Mouse (Mus musculus) right cerebral cortex, postnatal 4 days (tissue): ENCODE data around the gene Traf3ip1.
A peak's percentile ranks its signal among the peaks of the same experiment; 100 is the strongest.

ENCODE experiments used
- DNase-seq: peaks from one replicate; pipeline ENCODE4 v3.0.0-alpha.2; 2022

Gene Traf3ip1

DNA sequence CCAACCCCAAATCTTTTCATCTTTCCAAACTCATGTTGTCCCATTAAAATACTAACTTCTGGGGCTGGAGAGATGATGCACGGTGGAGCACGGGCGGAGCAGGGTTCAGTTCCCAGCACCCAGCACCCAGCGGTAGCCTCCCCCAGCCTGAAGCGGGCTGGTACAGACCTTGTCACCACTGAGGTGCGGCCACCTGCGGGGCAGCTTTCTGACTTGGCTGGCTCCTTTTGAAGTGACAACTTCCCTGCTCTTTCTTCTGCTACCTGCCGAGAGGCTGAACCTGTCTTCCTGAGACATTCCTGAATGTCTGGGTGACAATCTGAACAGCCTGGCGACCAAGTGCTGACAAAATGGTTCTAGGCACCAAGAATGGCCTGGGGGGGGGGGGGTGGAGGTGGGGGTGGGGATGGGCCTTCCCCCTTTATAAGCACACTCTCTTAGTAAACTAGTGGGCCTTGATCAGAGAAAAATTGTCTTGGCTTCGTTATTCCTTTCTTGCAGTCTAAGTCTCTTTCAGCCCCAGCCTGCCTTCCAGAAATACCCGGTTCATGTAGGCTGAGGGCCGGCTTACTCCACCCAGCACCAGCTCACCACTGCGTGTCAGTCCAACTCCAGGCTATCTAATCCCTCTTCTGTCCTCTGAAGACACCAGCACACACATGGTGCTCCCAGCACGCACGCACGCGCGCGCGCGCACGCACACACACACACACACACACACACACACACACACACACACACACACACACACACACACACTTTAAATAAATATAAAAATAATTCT lies 43.5 kb downstream of the Traf3ip1 start:
- DNase-seq = no peak

DNA sequence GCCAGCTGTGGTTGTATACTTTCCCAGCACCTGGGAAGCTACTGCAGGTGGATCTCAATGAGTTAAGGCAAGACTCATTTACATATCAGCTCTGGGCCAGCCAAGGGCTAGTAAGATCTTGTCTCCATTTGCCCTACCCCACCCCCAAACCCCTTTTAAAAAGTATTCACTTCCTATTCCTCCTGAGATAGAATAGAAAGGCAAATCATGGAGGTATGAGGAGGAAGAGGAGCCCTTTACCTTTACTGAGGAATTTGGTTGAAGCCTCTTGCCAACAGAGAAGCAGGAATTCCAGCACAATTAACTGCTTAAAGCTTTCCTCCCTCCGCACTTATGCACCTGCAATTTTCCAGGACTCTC lies 44.1 kb downstream of the Traf3ip1 start:
- no peak for DNase-seq

DNA sequence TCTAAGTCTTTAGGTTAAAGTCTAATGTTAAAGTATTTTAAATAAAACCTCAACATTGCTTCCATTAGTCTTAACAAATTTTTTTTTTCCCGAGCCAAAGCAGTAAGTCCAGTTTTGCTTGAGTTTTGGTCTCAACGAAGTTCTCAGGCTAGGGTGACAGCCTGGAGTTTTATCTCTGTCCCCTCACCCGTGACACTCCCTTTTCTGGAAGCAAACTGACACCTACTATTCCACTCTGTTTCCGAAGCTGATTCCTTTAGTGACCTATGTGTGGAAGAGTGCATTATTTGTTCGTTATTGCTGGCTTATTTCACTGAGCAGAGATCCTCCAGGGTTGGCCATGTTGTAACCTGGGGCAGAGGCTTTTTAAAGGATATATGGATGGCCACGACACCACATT lies 44.8 kb downstream of the Traf3ip1 start:
- no peak for DNase-seq

DNA sequence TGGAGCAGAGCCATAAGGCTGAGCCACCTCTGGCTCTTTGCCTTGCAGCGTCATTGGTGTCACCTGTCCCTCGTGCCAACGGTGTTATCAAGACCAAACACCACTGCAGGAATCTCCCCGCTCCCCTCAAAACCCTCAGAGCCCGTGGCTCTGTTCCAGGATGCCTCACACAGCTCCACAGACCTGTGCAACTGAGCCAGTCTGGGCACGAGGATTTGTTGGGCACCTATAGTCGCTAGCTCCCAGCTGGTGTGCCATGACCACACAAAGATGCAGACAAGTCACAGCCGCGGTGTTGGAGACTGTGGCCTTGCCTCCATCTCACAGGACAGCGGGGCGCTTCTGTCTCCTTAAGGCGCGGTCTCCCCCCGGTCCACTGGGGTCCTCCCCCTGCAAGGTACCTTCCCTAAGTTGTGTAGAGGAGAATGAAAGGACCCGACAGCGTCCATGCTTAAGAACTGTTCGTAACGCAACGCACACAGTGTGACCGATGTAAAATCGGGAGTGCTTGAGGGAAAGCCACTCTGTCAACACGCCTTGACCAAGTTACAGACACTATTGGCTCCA lies 45.3 kb downstream of the Traf3ip1 start:
- peak; percentile 19 for DNase-seq

DNA sequence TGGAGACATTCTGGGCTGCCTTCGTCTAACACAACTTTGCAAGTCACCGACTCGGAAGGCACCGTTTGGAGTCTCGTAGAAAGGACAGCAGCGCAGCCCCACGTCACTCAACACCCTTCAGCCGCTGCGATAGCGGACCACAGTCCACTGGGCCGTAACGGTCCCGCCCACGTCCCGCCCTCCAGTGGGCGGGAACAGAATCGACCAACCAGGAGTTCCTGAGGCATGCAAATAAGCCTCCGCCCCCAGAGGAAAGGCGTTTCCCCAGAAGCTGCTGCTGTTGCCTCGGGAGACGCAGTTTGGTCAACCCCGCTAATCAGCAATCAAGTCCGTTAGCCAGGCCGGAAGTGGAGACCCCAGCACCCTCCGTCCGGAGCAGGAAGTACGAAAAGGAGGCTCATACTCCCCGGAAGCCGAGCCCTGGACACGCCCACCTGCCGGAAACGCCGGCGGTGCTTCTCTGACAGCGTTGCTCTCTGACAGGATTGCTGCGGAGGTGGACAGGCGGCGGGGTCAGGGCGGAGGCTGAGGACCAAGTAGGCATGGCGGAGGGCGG lies 45.9 kb downstream of the Traf3ip1 start, which contains the start of gene Asb1:
Asb1 (plus strand) TSS at position 274 of the 556 bp plus-strand sequence.
- DNase-seq = peak; percentile 81

DNA sequence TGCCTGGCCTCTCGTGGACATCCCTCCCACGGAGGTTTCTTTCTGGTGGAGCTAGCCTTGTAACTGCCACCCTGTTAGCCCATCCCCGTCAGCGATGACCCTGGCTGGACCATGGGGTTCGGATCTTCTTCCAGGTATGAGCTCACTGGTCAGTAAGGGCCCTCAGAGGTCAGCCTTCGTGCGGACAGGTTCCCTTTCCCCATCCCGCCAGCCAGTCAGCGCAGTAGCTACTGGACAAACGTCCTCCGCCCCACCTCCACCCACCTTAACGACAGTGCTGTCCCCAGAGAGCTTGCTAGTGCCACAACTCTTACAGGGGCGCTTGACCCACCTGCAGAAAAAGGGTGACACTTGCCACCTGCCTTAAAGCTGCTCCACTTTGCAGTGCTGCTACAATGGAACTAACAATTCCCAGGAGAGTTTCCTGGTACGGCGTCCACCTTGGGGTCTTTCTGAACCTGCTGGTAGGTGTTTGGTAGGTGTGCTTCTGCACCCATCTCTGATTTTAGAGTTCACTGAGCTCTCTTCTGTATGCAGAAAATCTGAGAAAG lies 46.7 kb downstream of the Traf3ip1 start:
- no peak for DNase-seq

DNA sequence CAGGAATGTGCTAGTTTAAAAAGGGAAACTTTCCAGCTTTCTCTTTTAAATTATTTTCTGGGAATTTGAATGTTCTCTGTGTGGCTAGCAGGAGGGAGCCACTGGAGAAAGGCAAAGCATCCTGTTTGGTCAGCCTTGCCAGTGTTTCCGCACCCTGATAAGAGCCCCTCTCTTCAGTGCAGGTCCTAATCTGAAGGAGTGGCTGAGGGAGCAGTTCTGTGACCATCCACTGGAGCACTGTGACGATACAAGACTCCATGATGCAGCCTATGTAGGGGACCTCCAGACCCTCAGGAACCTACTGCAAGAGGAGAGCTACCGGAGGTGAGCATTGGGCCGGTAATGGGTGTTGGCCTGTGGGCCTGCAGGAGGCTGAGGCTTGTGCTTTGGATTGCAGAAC lies 49.5 kb downstream of the Traf3ip1 start:
- DNase-seq = no peak

DNA sequence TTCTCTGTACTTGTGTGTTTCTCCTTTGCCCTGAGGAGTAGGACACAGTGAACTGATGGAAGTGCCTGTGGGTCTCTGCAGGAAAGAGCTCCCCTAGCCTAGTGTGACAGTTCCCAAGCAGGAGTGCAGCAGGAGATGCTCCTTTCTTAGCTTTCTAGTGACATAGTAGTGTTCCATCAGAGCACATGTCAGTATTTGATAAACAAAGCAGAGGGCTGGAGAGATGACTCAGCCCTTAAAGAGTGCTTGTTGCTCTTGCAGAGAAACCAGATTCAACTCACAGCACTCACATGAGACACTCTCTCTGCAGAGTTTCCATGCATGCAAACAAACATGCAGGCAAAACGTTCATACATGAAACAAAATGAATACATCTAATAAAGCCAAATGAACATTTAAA lies 50.8 kb downstream of the Traf3ip1 start:
- DNase-seq = no peak

DNA sequence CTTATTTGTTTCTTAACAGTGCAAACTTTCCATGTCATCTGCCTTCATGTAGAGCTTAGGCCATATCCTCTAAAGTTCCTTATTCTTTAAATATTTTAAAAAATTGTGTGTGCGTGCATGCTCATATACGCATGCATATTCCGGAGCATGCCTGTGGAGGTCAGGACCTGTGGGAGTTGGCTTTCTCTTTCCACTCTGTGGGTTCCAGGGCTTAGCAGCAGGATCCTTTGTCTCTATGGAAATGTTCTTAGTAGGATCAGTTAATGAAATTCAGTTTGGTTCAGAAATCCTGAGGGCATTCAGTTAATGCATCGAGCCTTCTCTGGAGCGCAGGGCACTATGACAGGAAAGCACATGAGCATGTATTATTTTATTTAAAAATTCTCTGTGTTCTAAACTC lies 53.1 kb downstream of the Traf3ip1 start:
- no peak for DNase-seq

DNA sequence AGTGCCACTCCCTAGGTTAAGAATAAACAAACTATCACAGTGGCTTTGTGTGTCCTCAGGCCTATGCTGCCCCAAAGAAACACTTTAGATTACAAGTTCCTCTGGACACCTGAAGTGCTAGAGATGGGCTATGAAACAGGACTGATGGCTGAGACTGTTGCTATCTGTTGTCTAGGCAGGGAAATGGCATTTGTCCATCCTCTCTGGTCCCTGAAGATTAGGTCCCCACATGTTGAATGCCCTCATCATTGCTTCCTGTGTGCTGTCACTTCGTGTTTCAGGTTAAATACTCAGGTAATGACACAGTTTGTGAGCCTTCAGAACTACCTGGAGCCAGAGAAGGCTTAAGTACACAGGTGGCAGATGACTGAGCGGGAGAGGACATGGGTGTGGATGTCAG lies 54.6 kb downstream of the Traf3ip1 start:
- no peak for DNase-seq

DNA sequence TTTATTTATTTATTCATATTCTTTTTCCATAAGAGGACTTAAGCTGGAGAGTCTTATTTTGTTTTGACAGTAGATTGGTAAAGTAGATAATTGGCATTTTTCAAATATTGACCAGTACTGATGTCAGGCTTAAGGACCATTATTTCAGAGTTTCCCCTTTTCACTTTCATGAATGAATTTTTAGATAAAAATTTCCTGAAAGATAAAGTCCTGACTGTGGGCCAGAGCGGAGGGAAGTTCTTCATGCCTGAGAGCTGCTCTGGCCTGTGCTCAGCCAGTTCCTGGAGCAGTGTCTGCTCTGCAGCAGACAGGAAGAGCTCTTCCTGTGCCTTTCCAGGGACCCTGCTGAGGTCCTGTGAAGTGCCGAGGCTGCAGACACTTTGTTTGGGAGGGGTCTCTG lies 62.7 kb downstream of the Traf3ip1 start:
- no peak for DNase-seq

DNA sequence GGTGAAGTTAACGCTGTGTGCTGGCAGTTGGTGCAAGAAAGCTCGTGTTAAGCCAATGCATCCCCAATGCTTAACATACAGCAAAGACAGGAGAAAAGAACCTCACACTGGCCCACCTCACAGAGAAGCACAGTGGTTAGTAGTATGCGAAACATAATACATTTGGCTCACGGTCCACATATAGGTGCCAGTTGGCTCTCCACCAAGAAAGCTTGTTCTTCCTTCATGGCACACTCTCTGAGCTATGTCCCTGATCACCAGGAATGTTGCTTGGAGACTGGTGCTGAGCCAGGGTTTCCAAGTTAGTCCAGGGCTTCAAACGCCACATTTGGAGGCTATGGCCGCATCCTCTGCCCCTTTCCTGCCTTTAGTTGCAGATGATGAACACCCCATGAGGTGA lies 66.8 kb downstream of the Traf3ip1 start:
- no peak for DNase-seq

DNA sequence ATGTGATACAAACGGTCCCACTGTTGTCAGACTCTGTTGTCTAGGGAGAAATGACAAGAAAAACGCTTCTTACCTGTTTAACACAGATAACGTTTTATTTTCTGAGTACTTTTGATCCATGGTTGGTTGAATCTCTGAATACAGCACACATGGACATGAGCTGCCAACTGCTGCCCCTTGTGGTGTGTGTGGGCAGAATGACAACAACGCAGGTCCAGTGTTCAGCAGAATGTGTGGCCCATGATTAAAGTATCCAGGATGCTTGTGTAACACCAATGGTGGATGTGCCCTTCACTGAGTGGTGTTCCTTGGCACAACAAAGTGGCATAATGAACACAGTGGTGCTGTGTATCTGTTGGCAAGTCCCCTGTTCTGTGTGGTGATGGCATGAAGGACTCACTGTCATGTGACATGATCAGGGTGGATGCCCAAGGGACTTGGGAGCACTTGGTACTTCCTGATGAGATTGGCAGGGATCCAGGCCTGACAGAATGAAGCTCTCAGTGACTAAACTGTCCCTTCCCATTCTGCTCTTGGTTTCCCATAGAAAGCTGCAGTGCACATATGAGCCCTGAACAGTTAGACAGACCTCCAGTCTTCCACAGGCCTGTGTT lies 68.6 kb downstream of the Traf3ip1 start:
- DNase-seq = no peak

DNA sequence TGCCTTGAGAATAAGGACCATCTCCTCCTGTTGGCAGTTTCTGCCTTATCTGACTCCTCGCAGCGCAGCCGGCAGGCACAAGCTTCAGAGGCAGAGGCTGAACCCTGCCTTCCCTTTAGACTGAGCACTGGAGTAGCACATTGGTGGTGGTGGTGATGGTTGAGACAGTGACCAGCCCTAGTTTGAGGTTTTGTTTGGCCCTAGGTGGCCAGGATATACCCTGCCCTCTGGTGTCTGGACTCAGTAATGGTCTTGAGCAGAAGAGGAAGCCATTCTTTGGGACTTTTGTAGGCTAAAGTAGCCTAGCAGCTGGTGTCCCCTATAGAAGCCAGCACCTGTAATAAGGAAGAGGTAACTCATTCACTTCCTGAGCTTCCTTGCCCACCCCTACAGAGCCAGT lies 69.6 kb downstream of the Traf3ip1 start:
- no peak for DNase-seq

DNA sequence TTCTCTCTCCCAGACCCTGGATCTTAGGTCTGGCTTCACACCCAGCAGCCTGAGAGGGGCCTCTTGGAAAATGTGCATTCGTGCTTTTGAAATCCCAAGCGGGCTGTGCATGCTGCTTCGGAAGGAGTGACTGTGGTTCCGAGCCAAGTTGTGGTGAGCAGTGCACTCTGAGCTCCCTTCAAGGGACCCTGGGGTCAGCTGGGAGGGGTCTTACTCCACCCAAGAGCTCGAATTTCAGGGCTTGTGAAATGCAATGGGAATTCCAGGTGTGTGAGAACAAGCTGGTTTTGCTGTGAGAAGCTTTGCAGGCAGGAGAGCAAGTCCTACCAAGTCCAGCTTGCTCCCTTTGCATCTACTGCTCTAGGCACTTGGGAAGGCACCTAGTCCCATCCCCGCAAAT lies 70.2 kb downstream of the Traf3ip1 start:
- DNase-seq = no peak

DNA sequence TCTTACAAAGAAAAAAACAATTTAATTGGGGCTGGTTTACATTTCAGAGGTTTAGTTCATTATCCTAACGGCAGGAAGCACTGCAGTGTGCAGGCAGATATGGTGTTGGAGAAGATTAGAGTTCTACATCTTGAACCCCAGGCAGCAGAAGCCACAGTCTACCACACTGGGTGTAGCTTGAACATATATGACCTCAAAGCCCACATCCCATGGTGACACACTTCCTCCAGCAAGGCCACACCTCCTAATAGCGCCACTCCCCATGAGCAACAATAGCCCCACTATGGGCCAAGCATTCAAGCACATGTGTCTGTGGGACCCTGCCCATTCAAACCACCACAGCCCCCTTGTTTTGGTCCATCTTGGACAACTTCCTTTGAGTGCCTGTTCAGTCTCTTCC lies 72.8 kb downstream of the Traf3ip1 start:
- no peak for DNase-seq

DNA sequence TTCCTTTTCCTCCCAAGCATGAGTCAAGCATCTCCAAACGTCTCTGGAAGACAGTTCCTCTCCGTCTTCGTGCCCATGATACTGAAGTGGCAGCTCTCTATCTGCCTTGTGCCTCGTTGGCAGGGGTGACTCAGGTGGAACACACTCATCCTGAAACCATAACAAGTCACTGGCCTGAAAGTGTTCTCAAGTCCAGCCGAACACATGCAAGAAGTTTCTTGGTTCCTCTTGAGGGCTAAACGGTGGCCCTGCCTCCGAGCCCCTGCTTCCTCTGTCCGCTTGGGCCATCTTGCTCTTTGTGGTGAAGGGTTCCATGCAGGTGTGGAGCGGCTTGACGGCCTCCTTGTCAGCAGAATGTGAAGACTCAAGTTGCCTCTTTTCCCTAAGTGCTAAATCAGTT lies 78.0 kb downstream of the Traf3ip1 start:
- no peak for DNase-seq

DNA sequence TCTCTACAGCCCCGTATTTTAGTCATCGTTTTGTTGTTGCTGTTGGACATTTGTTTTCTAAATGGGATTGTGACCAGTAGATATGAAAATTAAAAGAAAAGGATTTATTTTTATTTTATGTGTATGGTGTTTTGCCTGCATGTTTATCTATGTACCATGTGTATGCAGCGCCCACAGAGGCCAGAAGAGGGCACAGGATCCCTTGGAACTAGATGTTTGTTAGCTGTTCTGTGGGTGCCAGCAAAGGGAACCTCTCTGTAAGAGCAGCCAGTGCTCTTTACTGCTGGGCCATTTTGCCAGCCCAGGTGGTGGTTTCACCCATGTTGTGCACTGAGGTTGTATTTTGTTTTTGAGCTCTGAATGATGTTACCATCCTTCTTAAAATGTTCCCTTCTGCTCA lies 79.8 kb downstream of the Traf3ip1 start:
- peak; percentile 72 for DNase-seq

DNA sequence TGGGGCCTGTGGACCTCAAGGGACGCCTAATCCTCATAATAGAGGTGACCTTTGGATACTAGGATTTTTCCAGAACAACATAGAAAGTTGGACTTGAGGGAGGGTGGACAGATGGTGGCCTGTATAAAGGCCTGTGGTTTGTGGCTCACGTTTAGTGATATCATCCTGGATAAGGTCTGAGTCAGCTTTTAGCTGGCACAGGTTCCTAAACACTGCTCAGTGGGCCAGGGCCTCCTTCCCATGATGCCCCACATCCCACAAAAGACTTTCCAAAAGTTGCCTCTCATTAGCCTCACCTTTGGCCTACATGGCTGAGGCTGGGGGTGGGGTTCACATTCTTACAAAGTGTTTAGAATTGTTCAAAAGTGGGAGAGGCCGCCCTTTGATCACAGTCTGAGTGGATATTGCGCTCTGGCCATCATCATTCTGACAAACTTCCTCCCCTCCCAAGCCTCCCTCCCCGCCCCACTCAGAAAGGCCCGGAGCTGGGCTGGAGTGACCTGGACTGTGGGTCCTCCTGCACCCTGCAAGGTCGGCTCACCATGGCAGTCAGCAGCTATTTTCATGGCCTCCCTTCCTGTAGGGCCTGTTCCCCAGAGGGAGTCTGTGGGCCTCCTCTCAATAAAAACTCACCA lies 83.6 kb downstream of the Traf3ip1 start:
- DNase-seq = no peak
